Mouse (Mus musculus): ENCODE measurements around the gene Vmn2r73. TPM values are rescaled to one million over a fixed set of nuclear protein-coding genes. Genes with fewer than 3 reads are reported as not detected.
"Not testable (repeated sequence)": the region's sequence is repeated elsewhere in the genome, so short reads cannot be mapped to it uniquely, and the experiment has no call there.

Vmn2r73 gene
- not detected in 2 replicates for total RNA-seq (2017)

DNA sequence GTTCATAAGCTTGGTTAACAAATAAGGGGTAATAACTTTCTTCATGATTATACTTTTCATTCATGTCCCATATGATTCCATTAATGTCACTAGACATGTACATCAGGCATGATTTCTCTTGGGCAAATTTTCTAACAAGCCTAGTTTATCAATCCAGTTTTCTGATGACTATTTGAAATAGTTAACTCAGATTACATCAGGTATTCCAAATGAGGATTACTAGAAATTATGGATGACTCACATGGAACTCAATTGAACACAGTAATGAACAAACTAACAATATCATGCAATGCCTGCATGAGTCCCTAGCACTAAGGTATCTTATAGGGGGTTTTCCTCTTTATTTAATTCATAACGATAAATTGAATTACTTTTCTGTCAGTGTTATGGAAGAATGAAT lies at the start of gene Vmn2r73:
Gene Vmn2r73, minus strand, starts transcription at position 101 of the 400 bp plus-strand sequence.
- no peak for ATAC-seq (replicated peaks; ENCODE audit: low read depth, poor library complexity, severe bottlenecking)

DNA sequence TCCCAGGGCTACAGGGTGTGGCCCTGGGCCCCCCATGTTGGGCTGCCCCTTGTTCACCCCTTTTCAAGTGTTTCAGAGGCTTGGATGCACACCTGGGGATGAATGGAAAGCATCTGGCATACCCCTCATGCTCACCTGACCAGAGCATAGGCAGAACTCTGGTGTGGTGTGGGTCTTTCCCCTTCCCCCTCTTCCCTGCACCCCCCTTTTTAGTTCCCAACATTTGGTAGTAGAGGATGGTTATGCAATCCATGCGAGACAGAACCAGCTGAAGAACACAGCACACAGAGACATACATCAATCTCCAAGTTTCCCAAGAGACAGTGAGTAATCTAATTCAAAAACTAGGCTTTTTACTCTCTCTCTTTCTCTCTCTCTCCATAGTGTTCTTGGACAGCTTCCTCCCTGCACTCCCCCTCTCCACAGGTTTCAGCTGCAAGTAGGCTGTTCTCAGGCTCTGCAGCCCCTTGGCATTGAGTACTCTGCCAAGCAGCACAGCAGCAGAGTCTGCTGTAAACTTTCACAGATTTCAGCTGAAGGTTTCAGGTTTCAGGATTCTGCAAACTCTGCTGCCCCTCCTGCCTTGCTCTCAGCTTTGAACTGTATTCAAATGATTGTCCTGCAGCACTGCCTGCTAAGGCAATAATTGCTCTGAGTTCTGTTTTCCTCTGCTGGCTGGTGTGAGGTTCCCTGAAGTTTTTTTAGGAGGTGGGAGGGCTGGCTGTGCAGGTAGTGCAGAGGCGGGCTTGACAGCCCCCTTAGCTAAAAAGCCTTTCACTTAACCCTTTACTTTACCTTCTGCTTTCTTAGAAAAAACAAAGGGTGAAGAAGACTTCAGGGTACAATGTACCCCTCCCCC lies 35.7 kb downstream of the Vmn2r73 start:
- ATAC-seq (replicated peaks; ENCODE audit: low read depth, poor library complexity, severe bottlenecking): no peak

DNA sequence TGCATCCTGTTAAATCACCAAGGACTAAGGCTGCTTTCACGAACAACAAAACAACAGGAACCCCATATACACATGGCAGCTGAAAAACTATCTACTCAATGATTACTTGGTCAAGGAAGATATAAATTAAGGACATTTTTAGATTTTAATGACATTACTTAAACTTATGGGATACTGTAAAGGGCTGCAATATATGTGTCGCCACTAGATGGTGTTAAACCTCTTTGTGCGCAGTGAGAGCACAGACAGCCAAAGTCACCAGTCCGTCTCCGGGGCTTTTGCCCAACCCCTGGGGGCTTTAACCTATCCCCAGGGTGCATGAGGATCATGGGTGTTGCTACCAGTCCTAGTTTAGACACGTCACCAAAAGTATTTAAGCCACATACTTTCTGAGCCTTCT lies 58.0 kb downstream of the Vmn2r73 start:
- ATAC-seq (replicated peaks; ENCODE audit: low read depth, poor library complexity, severe bottlenecking): not testable (repeated sequence)

Other genes with a start within 250 kb of the Vmn2r73 start
- gene Vmn2r72, start 121.2 kb downstream of the Vmn2r73 start, total RNA-seq (2017): not detected in 2 replicates
- gene Vmn2r74, start 85.4 kb upstream of the Vmn2r73 start, total RNA-seq (2017): not detected in 2 replicates

Measured in common myeloid progenitor, adult 5-6 weeks (primary cell).